22 mouse cellular contexts compared by ENCODE assay signal in genomic region chr13:30790016-30790415, GRCm38 (mm10). TPM values are rescaled to one million over a fixed set of nuclear protein-coding genes. Genes with fewer than 3 reads are reported as not detected.
A peak's percentile ranks its signal among the peaks of the same experiment; 100 is the strongest.
DNase-seq lines count a peak whose midpoint lies in the region.
"Had no signal": no experiment of that assay in that cellular context is flagged by ENCODE, and none has a peak within 500 bp of the region (broad histone marks: within the 10 kb centered on the region; RNA-seq: fewer than 3 reads in every experiment).

No protein-coding gene starts in this region.

- H3K4me3 ChIP-seq in forebrain, embryonic 10.5 days = no peak overlapping the region
- H3K4me3 ChIP-seq: embryonic facial prominence, embryonic 13.5 days; forebrain, embryonic 13.5 days; heart, embryonic 15.5 days; hindbrain, embryonic 13.5 days; intestine, embryonic 15.5 days had no signal

- no peaks in the 10 kb centered on the region for H3K9me3 ChIP-seq in forebrain, embryonic 10.5 days
- H3K9me3 ChIP-seq: embryonic facial prominence, embryonic 13.5 days; forebrain, embryonic 13.5 days; G1E; heart, embryonic 15.5 days; hindbrain, embryonic 13.5 days; intestine, embryonic 15.5 days had no signal

- H3K27ac ChIP-seq in forebrain, embryonic 10.5 days = no peak overlapping the region
- H3K27ac ChIP-seq: embryonic facial prominence, embryonic 13.5 days; forebrain, embryonic 13.5 days; heart, embryonic 15.5 days; hindbrain, embryonic 13.5 days; hindbrain, postnatal 0 days; intestine, embryonic 15.5 days had no signal

- 78% methylated on average over 5 of the region's 5 CpGs for WGBS in forebrain, embryonic 10.5 days

- H3K36me3 ChIP-seq in forebrain, embryonic 10.5 days (replicated peaks) = no peaks in the 10 kb centered on the region
- H3K36me3 ChIP-seq: embryonic facial prominence, embryonic 13.5 days; G1E; heart, embryonic 15.5 days; hindbrain, embryonic 13.5 days; intestine, embryonic 15.5 days had no signal

- no peaks in the 10 kb centered on the region for H3K27me3 ChIP-seq in forebrain, embryonic 10.5 days (ENCODE audit: poor library complexity, severe bottlenecking)
- H3K27me3 ChIP-seq: embryonic facial prominence, embryonic 13.5 days; forebrain, embryonic 13.5 days; heart, embryonic 15.5 days; hindbrain, embryonic 13.5 days; intestine, embryonic 15.5 days had no signal

- intact Hi-C loops in gastrocnemius, postnatal 14 days (cut with DNase I; ENCODE audit: low total_unique reads) = no loop called here

- peaks cover 8% of the 10 kb centered on the region; the same call in 1 of the 2 replicates for H3K4me1 ChIP-seq in forebrain, embryonic 10.5 days
- H3K4me1 ChIP-seq: forebrain, embryonic 13.5 days; hindbrain, embryonic 13.5 days; intestine, embryonic 15.5 days had no signal

- DNase-seq in gastrocnemius, postnatal 14 days = peak; percentile 27
- no peak for DNase-seq in gastrocnemius, adult 8-10 months (ENCODE audit: low spot score in 2 of 2)
- DNase-seq in thymus, postnatal 4 days = peak; percentile 6
- no peak for DNase-seq in thymus, postnatal 10 days (ENCODE audit: low spot score in 2 of 2)
- peak; percentile 64 for DNase-seq in adipocyte (ENCODE audit: low spot score)
- DNase-seq in forebrain, embryonic 10.5 days (ENCODE audit: extremely low spot score, low spot score) = no peak
- DNase-seq: adrenal gland, adult 2 months; adrenal gland, postnatal 25 days; cerebellum, adult 18-20 months; cerebellum, adult 9-11 months; cerebellum, postnatal 36 days; forebrain, postnatal 0 days; gastrocnemius, postnatal 10 days; heart, adult 18-20 months; heart, postnatal 14 days had no signal

RNA-seq across cellular contexts. Expression of gene Irf4, which starts 41.0 kb away (rescaled TPM):
- 1 to 10 TPM in 1 of 2 experiments, under 1 TPM in 1; 0.78 to 1.2 TPM for total RNA-seq in gastrocnemius, postnatal 14 days (2021)
- total RNA-seq in gastrocnemius, adult 8-10 months (2022) = 1 to 10 TPM in 1 of 4 experiments, under 1 TPM in 3; 0.17 to 2.5 (median 0.77) TPM
- 0.04 TPM in 1 of 2 replicates, not detected in the other for polyA plus RNA-seq in forebrain, embryonic 10.5 days (2016; fragmentation: Nextera tagmentation; extraction: Ambion mirVana)
- total RNA-seq: hindbrain, postnatal 0 days had no signal
- polyA plus RNA-seq: G1E had no signal

Comparison
In these comparisons a context has a peak if more than half of its experiments do, and no peak if none do; other contexts are left out.
1. DNase-seq: peak in gastrocnemius, postnatal 14 days (single experiment), thymus, postnatal 4 days (single experiment) and adipocyte (single experiment); none in gastrocnemius, adult 8-10 months (0 of 2), thymus, postnatal 10 days (0 of 2) and forebrain, embryonic 10.5 days (single experiment).